Mouse (Mus musculus) heart, embryonic 14.5 days (tissue): ENCODE results near the gene 6330409D20Rik. TPM values are rescaled to one million over a fixed set of nuclear protein-coding genes. Genes with fewer than 3 reads are reported as not detected.

ENCODE experiments used
- ATAC-seq: fragments of 200-750 bp; cut with Nextera tagmentation; 2 replicates; pipeline ENCODE4 v1.8.0; 2017; ENCODE audit warnings: low read depth, moderate TSS enrichment; ENCODE audit not compliant: insufficient number of reproducible peaks, insufficient read depth, low FRiP score
- H3K27ac ChIP-seq, 2 experiments: fragments of 200-500 bp in 1 of 2; fragments of 300-500 bp in 1 of 2; sonication (generic) in 1 of 2; replicated peaks in 1 of 2; 2 replicates each; pipeline ENCODE4 v1.5.1; 2012 to 2014; ENCODE audit warnings: low read depth in 2 of 2, low read length in 2 of 2, control low read depth in 1 of 2, mild to moderate bottlenecking in 1 of 2, mixed read lengths in 1 of 2; ENCODE audit not compliant: control insufficient read depth in 1 of 2, insufficient read depth in 1 of 2
- H3K27me3 ChIP-seq: fragments of 300-500 bp; sonication (generic); 2 replicates; pipeline ENCODE4 v1.6.1; 2014; ENCODE audit warnings: mild to moderate bottlenecking, low read length, control low read depth; ENCODE audit not compliant: control insufficient read depth, insufficient read depth
- H3K36me3 ChIP-seq: fragments of 300-500 bp; sonication (generic); 2 replicates; pipeline ENCODE4 v1.6.1; 2014; ENCODE audit warnings: mild to moderate bottlenecking, control low read depth, low read length, mixed read lengths; ENCODE audit not compliant: control insufficient read depth, insufficient read depth
- H3K4me1 ChIP-seq, 2 experiments: fragments of 200-500 bp in 1 of 2; fragments of 300-500 bp in 1 of 2; sonication (generic) in 1 of 2; 2 replicates each; pipeline ENCODE4 v1.6.1; 2012 to 2014; ENCODE audit warnings: low read length in 2 of 2, control low read depth in 1 of 2, mixed read lengths in 1 of 2; ENCODE audit not compliant: control insufficient read depth in 2 of 2, insufficient read depth in 2 of 2
- H3K4me2 ChIP-seq: fragments of 300-500 bp; sonication (generic); 2 replicates; pipeline ENCODE4 v1.6.1; 2014; ENCODE audit warnings: mild to moderate bottlenecking, low read length
- H3K4me3 ChIP-seq, 2 experiments: fragments of 200-500 bp in 1 of 2; fragments of 300-500 bp in 1 of 2; sonication (generic) in 1 of 2; 2 replicates each; pipeline ENCODE4 v1.5.1; 2012 to 2014; ENCODE audit warnings: low read length in 2 of 2, mild to moderate bottlenecking in 2 of 2, control low read depth in 1 of 2, low read depth in 1 of 2, moderate library complexity in 1 of 2; ENCODE audit not compliant: control insufficient read depth in 1 of 2, insufficient read depth in 1 of 2
- H3K9ac ChIP-seq: fragments of 300-500 bp; sonication (generic); 2 replicates; pipeline ENCODE4 v1.6.1; 2014; ENCODE audit warnings: mild to moderate bottlenecking, low read length
- H3K9me3 ChIP-seq: fragments of 300-500 bp; sonication (generic); 2 replicates; pipeline ENCODE4 v1.6.1; 2016; ENCODE audit warnings: low read length, control low read depth; ENCODE audit not compliant: control insufficient read depth
- whole genome bisulfite sequencing: fragments of 180-500 bp; shearing (Covaris S2); extraction: QIAGEN DNeasy Blood & Tissue Kit; methylation state at CpG from one replicate; pipeline ENCODE4 v1.1.7; 2014; 5-methylcytosine and 5-hydroxymethylcytosine counted together
- polyA plus RNA-seq: library from polyadenylated mRNA; unstranded; fragments of >200 nt; fragmentation: Nextera tagmentation; extraction: Ambion mirVana; gene quantifications from 2 replicates; pipeline ENCODE4 v1.2.1, GENCODE M21; 2014

6330409D20Rik gene
- polyA plus RNA-seq, 1 experiment from 2014 or later: 0.68 TPM

- H3K4me1 ChIP-seq: peaks cover 6 to 16% of the 10 kb centered on the region in 2 experiments
- WGBS: 57% methylated on average over 4 of the region's 4 CpGs
- no peaks in the 10 kb centered on the region for H3K9me3 ChIP-seq
- peak overlapping the region; percentile 22; the same call in 1 of the 2 replicates for H3K9ac ChIP-seq
- no peaks in the 10 kb centered on the region for H3K27me3 ChIP-seq
- H3K4me2 ChIP-seq: 0 out of 2 replicates have a peak overlapping the region, but pooled peaks have one; percentile 48
- no peak overlapping the region for H3K4me3 ChIP-seq
- H3K36me3 ChIP-seq: no peaks in the 10 kb centered on the region
- peak overlapping the region; percentile 33 to 66 for H3K27ac ChIP-seq
- ATAC-seq: no peak
Observed at GRCm38 (mm10) chr2:32731911-32732310, 8.9 kb downstream of the 6330409D20Rik start.

- H3K4me2 ChIP-seq: peak overlapping the region; percentile 48
- peaks cover 6 to 16% of the 10 kb centered on the region in 2 experiments for H3K4me1 ChIP-seq
- no peaks in the 10 kb centered on the region for H3K9me3 ChIP-seq
- H3K36me3 ChIP-seq: no peaks in the 10 kb centered on the region
- peak overlapping the region; percentile 66 to 83 for H3K27ac ChIP-seq
- peak overlapping the region in 1 of 2 experiments; percentile 4; a peak in 1 of 4 replicates for H3K4me3 ChIP-seq
- ATAC-seq: no peak
- no peaks in the 10 kb centered on the region for H3K27me3 ChIP-seq
- 0 out of 2 replicates have a peak overlapping the region, but pooled peaks have one; percentile 18 for H3K9ac ChIP-seq
- WGBS: 17% methylated on average over 11 of the region's 11 CpGs
Observed at GRCm38 (mm10) chr2:32730854-32731253, 10.0 kb downstream of the 6330409D20Rik start.

GRCm38 (mm10) chr2:32729547-32729946 lies 11.3 kb downstream of the 6330409D20Rik start:
- H3K27me3 ChIP-seq: no peaks in the 10 kb centered on the region
- H3K9me3 ChIP-seq: no peaks in the 10 kb centered on the region
- peaks cover 6 to 14% of the 10 kb centered on the region in 2 experiments for H3K4me1 ChIP-seq
- peak overlapping the region; percentile 4 to 30 for H3K4me3 ChIP-seq
- ATAC-seq: no peak
- WGBS: 68% methylated on average over 4 of the region's 4 CpGs
- peak overlapping the region; percentile 25; the same call in 1 of the 2 replicates for H3K9ac ChIP-seq
- peak overlapping the region; percentile 48 for H3K4me2 ChIP-seq
- no peaks in the 10 kb centered on the region for H3K36me3 ChIP-seq
- H3K27ac ChIP-seq: peak overlapping the region; percentile 18 to 66

GRCm38 (mm10) chr2:32728463-32728862 lies 12.4 kb downstream of the 6330409D20Rik start:
- H3K4me3 ChIP-seq: peak overlapping the region; percentile 30 to 53
- ATAC-seq: peak; percentile 22; the same call in 1 of the 2 replicates
- peak overlapping the region; percentile 48 for H3K4me2 ChIP-seq
- 39% methylated on average over 7 of the region's 7 CpGs for WGBS
- peak overlapping the region; percentile 57 to 65 for H3K27ac ChIP-seq
- H3K9me3 ChIP-seq: no peaks in the 10 kb centered on the region
- peak overlapping the region; percentile 42 for H3K9ac ChIP-seq
- no peaks in the 10 kb centered on the region for H3K36me3 ChIP-seq
- H3K27me3 ChIP-seq: no peaks in the 10 kb centered on the region
- H3K4me1 ChIP-seq: peaks cover 6 to 13% of the 10 kb centered on the region in 2 experiments

GRCm38 (mm10) chr2:32727435-32727834 lies 13.4 kb downstream of the 6330409D20Rik start:
- H3K4me3 ChIP-seq: peak overlapping the region; percentile 30 to 53
- peak overlapping the region; percentile 20 to 46; a peak in 3 of 4 replicates for H3K27ac ChIP-seq
- no peaks in the 10 kb centered on the region for H3K36me3 ChIP-seq
- peaks cover 6 to 13% of the 10 kb centered on the region in 2 experiments for H3K4me1 ChIP-seq
- H3K27me3 ChIP-seq: no peaks in the 10 kb centered on the region
- peak; percentile 96 for ATAC-seq
- H3K9ac ChIP-seq: peak overlapping the region; percentile 45
- H3K4me2 ChIP-seq: peak overlapping the region; percentile 48
- H3K9me3 ChIP-seq: no peaks in the 10 kb centered on the region
- under 1% methylated on average over 16 of the region's 16 CpGs for WGBS

GRCm38 (mm10) chr2:32724832-32725790 lies 15.7 kb downstream of the 6330409D20Rik start:
- Histone ChIP-seq H3K9ac (no peak overlapping the region), H3K36me3 (no peaks in the 10 kb centered on the region), H3K27ac (no peak overlapping the region), H3K9me3 (no peaks in the 10 kb centered on the region), H3K4me3 (no peak overlapping the region), H3K27me3 (no peaks in the 10 kb centered on the region), H3K4me2 (no peak overlapping the region), H3K4me1 (peaks cover 6 to 13% of the 10 kb centered on the region in 2 experiments)
- WGBS: 78% methylated on average over 16 of the region's 16 CpGs
- no peak for ATAC-seq

- Histone ChIP-seq H3K9ac (no peak overlapping the region), H3K4me3 (no peak overlapping the region), H3K27ac (no peak overlapping the region), H3K4me1 (peaks cover 4 to 13% of the 10 kb centered on the region in 2 experiments), H3K9me3 (no peaks in the 10 kb centered on the region), H3K27me3 (no peaks in the 10 kb centered on the region), H3K4me2 (no peak overlapping the region), H3K36me3 (no peaks in the 10 kb centered on the region)
- ATAC-seq: no peak
- 78% methylated on average over 4 of the region's 4 CpGs for WGBS
Observed at GRCm38 (mm10) chr2:32724149-32724548, 16.7 kb downstream of the 6330409D20Rik start.
